Mouse (Mus musculus) stomach, embryonic 14.5 days (tissue): ENCODE results near the gene Tmc6. TPM values are rescaled to one million over a fixed set of nuclear protein-coding genes. Genes with fewer than 3 reads are reported as not detected.

ENCODE experiments used
- ATAC-seq: fragments of 200-750 bp; cut with Nextera tagmentation; 2 replicates; pipeline ENCODE4 v1.8.0; 2017; ENCODE audit warnings: low read depth, moderate TSS enrichment; ENCODE audit not compliant: insufficient number of reproducible peaks, insufficient read depth, low FRiP score
- H3K27ac ChIP-seq: fragments of 300-500 bp; sonication (generic); 2 replicates; pipeline ENCODE4 v1.5.1; 2014; ENCODE audit warnings: mild to moderate bottlenecking, low read length, moderate library complexity, mixed read lengths
- H3K27me3 ChIP-seq: fragments of 300-500 bp; sonication (generic); 2 replicates; pipeline ENCODE4 v1.6.1; 2014; ENCODE audit warnings: low read length, control low read depth, mixed read lengths; ENCODE audit not compliant: control insufficient read depth, insufficient read depth
- H3K36me3 ChIP-seq: fragments of 300-500 bp; sonication (generic); 2 replicates; pipeline ENCODE4 v1.6.1; 2014; ENCODE audit warnings: mild to moderate bottlenecking, control low read depth, low read length, moderate library complexity, mixed read lengths; ENCODE audit not compliant: control insufficient read depth, insufficient read depth
- H3K4me1 ChIP-seq: fragments of 300-500 bp; sonication (generic); 2 replicates; pipeline ENCODE4 v1.6.1; 2014; ENCODE audit warnings: low read length, control low read depth, mixed read lengths; ENCODE audit not compliant: control insufficient read depth, insufficient read depth
- H3K4me2 ChIP-seq: fragments of 300-500 bp; sonication (generic); replicated peaks from 2 replicates; pipeline ENCODE4 v1.6.1; 2014; ENCODE audit warnings: low read depth, low read length, control low read depth
- H3K4me3 ChIP-seq: fragments of 300-500 bp; sonication (generic); 2 replicates; pipeline ENCODE4 v1.5.1; 2014; ENCODE audit warnings: low read depth, low read length, control low read depth
- H3K9ac ChIP-seq: fragments of 300-500 bp; sonication (generic); replicated peaks from 2 replicates; pipeline ENCODE4 v1.6.1; 2014; ENCODE audit warnings: low read depth, mild to moderate bottlenecking, control low read depth, low read length, moderate library complexity, mixed read lengths
- H3K9me3 ChIP-seq: fragments of 300-500 bp; sonication (generic); 2 replicates; pipeline ENCODE4 v1.6.1; 2016; ENCODE audit warnings: low read depth, low read length, control low read depth; ENCODE audit not compliant: control insufficient read depth
- WGBS: fragments of 180-500 bp; shearing (Covaris S2); extraction: QIAGEN DNeasy Blood & Tissue Kit; methylation state at CpG from one replicate; pipeline ENCODE4 v1.1.7; 2014; 5-methylcytosine and 5-hydroxymethylcytosine counted together
- polyA plus RNA-seq: library from polyadenylated mRNA; unstranded; fragments of >200 nt; fragmentation: Nextera tagmentation; extraction: Ambion mirVana; gene quantifications from 2 replicates; pipeline ENCODE4 v1.2.1, GENCODE M21; 2014

Gene Tmc6
- polyA plus RNA-seq, 1 experiment from 2014 or later: 23.0 TPM

DNA sequence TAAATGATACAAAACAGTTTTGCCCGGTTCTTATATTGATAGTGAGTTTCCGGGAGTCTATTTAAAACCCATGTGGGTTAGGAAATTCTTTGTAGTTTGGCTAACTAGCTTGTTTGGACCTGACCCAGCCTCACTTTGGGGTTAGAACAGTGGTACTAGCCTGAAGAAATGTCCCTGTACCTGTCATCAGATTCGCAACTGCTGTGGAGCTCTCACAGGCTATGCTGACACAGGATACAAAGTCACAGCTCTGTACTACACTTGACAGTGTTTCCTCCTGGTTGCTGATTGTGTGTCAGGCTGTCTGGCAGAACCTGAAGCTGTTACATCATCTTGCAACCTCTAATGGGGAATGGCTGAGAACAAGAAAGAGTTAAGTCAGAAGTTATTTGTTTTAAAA, 52.7 kb downstream of the Tmc6 start:
- H3K9ac ChIP-seq: no peak overlapping the region
- no peak overlapping the region for H3K27ac ChIP-seq
- no peaks in the 10 kb centered on the region for H3K27me3 ChIP-seq
- WGBS: 81% methylated on average over 3 of the region's 3 CpGs
- peaks cover 2% of the 10 kb centered on the region for H3K36me3 ChIP-seq
- peaks cover 4% of the 10 kb centered on the region; the same call in 1 of the 2 replicates for H3K4me1 ChIP-seq
- H3K9me3 ChIP-seq: no peaks in the 10 kb centered on the region
- H3K4me2 ChIP-seq: no peak overlapping the region
- no peak overlapping the region for H3K4me3 ChIP-seq
- ATAC-seq: no peak

GRCm38 (mm10) chr11:117728841-117729240, 53.2 kb downstream of the Tmc6 start:
- H3K27me3 ChIP-seq: no peaks in the 10 kb centered on the region
- H3K4me1 ChIP-seq: peaks cover 4% of the 10 kb centered on the region; the same call in 1 of the 2 replicates
- no peaks in the 10 kb centered on the region for H3K9me3 ChIP-seq
- no peak for ATAC-seq
- no peak overlapping the region for H3K4me2 ChIP-seq
- no peak overlapping the region for H3K9ac ChIP-seq
- H3K27ac ChIP-seq: no peak overlapping the region
- H3K4me3 ChIP-seq: no peak overlapping the region
- WGBS: 66% methylated on average over 1 of the region's 1 CpGs
- no peaks in the 10 kb centered on the region; the same call in 1 of the 2 replicates for H3K36me3 ChIP-seq

GRCm38 (mm10) chr11:117728245-117728644, 53.8 kb downstream of the Tmc6 start:
- no peaks in the 10 kb centered on the region; the same call in 1 of the 2 replicates for H3K36me3 ChIP-seq
- ATAC-seq: no peak
- no peaks in the 10 kb centered on the region for H3K27me3 ChIP-seq
- H3K27ac ChIP-seq: no peak overlapping the region
- no peaks in the 10 kb centered on the region for H3K9me3 ChIP-seq
- H3K4me2 ChIP-seq: no peak overlapping the region
- WGBS: 92% methylated on average over 5 of the region's 5 CpGs
- no peak overlapping the region for H3K9ac ChIP-seq
- peaks cover 4% of the 10 kb centered on the region; the same call in 1 of the 2 replicates for H3K4me1 ChIP-seq
- no peak overlapping the region for H3K4me3 ChIP-seq

GRCm38 (mm10) chr11:117727031-117727430, 55.0 kb downstream of the Tmc6 start:
- Histone ChIP-seq H3K4me1 (peaks cover 4% of the 10 kb centered on the region; the same call in 1 of the 2 replicates), H3K9ac (no peak overlapping the region), H3K27me3 (no peaks in the 10 kb centered on the region), H3K27ac (no peak overlapping the region), H3K4me2 (no peak overlapping the region), H3K9me3 (no peaks in the 10 kb centered on the region), H3K4me3 (no peak overlapping the region), H3K36me3 (peaks cover 8% of the 10 kb centered on the region; the same call in 1 of the 2 replicates)
- WGBS: 95% methylated on average over 4 of the region's 4 CpGs
- no peak for ATAC-seq

DNA sequence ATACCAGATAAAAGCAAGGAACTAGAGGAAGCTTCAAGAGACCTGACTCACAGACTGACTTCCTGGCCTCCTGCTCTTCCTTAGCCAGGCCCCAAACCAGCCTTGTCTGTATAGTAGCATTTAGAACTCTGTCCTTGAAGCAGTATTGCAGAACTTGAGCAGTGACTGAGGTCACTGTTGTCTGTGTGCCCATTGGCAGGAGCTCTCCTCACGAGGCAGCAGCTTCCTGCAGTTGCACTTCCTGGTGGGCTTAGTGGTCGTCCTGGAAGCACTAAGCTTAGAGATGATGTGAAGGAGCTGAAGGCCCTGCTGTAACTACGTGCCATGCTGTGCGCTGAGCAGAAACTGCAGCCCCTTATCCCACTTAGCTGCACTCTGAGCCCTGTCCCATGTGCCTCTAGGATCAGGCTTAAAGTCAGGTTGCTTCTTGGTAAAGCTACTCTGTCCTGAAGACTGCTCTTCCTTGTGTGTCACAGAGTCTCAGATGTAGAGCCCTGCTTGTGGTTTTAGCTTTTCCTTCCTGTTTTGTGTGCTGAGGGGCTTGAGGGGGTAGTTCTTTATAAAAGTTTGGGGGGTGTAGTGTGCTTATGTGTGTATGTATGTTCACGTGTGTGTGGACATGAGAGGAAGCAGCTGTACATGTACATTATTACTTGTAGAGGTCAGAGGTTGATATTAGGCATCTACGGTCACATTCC, 57.2 kb downstream of the Tmc6 start:
- H3K36me3 ChIP-seq: peaks cover 27% of the 10 kb centered on the region
- peaks cover 4% of the 10 kb centered on the region; the same call in 1 of the 2 replicates for H3K4me1 ChIP-seq
- WGBS: 86% methylated on average over 6 of the region's 6 CpGs
- ATAC-seq: no peak
- H3K27ac ChIP-seq: no peak overlapping the region
- H3K27me3 ChIP-seq: no peaks in the 10 kb centered on the region
- no peak overlapping the region for H3K4me3 ChIP-seq
- H3K9me3 ChIP-seq: no peaks in the 10 kb centered on the region
- H3K4me2 ChIP-seq: no peak overlapping the region
- no peak overlapping the region for H3K9ac ChIP-seq

- no peak for ATAC-seq
- WGBS: 92% methylated on average over 3 of the region's 3 CpGs
- no peak overlapping the region for H3K27ac ChIP-seq
- H3K9me3 ChIP-seq: no peaks in the 10 kb centered on the region
- no peak overlapping the region for H3K9ac ChIP-seq
- H3K4me2 ChIP-seq: no peak overlapping the region
- H3K27me3 ChIP-seq: no peaks in the 10 kb centered on the region
- no peak overlapping the region for H3K4me3 ChIP-seq
- no peaks in the 10 kb centered on the region for H3K4me1 ChIP-seq
- H3K36me3 ChIP-seq: peaks cover 60% of the 10 kb centered on the region
Measured at GRCm38 (mm10) chr11:117718838-117719237, 63.2 kb downstream of the Tmc6 start.

Other genes starting within 250 kb of the Tmc6 start
- gene Tnrc6c, start 127.9 kb downstream of the Tmc6 start, polyA plus RNA-seq: 15.5 TPM in 2 replicates
- 1.7 and 3.1 TPM in 2 replicates for gene Tmc8, start 122 bp downstream of the Tmc6 start, polyA plus RNA-seq
- gene 6030468B19Rik, start 15.5 kb upstream of the Tmc6 start, polyA plus RNA-seq: 0.23 TPM in 1 of 2 replicates, not detected in the other
- 1.1 TPM in 1 of 2 replicates, not detected in the other for gene Gm20708, start 27.5 kb upstream of the Tmc6 start, polyA plus RNA-seq
- 101 and 115 TPM in 2 replicates for gene Syngr2, start 27.5 kb upstream of the Tmc6 start, polyA plus RNA-seq
- gene Afmid, start 43.7 kb upstream of the Tmc6 start, polyA plus RNA-seq: 6.4 and 7.1 TPM in 2 replicates
- gene Tk1, start 43.9 kb upstream of the Tmc6 start, polyA plus RNA-seq: 133 and 149 TPM in 2 replicates
- 287 and 307 TPM in 2 replicates for gene Birc5, start 67.1 kb upstream of the Tmc6 start, polyA plus RNA-seq
- not detected in 2 replicates for gene Tmem235, start 78.6 kb upstream of the Tmc6 start, polyA plus RNA-seq
- 5.8 and 6.4 TPM in 2 replicates for gene Tha1, start 91.3 kb upstream of the Tmc6 start, polyA plus RNA-seq
- 9.2 and 11.5 TPM in 2 replicates for gene Socs3, start 187.8 kb upstream of the Tmc6 start, polyA plus RNA-seq
- gene Pgs1, start 204.1 kb upstream of the Tmc6 start, polyA plus RNA-seq: 30.6 and 30.8 TPM in 2 replicates